Mouse (Mus musculus): ENCODE measurements around the gene Krtap1-5. TPM values are rescaled to one million over a fixed set of nuclear protein-coding genes. Genes with fewer than 3 reads are reported as not detected.

The Krtap1-5 gene
- polyA plus RNA-seq, 1 experiment from 2014 or later: not detected

DNA sequence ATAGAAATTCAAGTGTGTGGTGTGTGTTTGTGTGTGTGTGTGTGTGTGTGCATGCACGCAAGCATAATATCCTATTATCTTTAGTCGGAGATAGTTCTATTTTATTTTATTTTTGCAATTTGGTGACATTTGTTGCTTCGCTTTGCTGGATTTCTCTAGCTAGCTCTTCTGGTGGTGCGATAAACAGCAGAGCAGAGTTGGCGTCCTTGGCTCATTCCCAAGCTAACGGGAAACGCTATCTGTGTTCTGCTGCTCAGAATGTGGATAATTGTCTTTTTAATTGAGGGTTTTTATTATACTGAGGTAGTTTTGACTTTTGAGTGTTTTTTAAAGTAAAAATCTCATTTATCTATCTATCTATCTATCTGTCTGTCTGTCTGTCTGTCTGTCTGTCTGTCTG lies 4.3 kb upstream of the Krtap1-5 start:
- Histone ChIP-seq H3K9ac (ENCODE audit: low read length) (no peak overlapping the region), H3K27ac (ENCODE audit: low read length) (no peak overlapping the region), H3K4me3 (ENCODE audit: low read length) (no peak overlapping the region), H3K27me3 (ENCODE audit: control insufficient read depth, insufficient read depth, low read depth, low read length) (no peaks in the 10 kb centered on the region), H3K4me2 (ENCODE audit: low read depth, low read length) (no peak overlapping the region), H3K36me3 (ENCODE audit: control insufficient read depth, insufficient read depth, low read length) (no peaks in the 10 kb centered on the region), H3K9me3 (ENCODE audit: control insufficient read depth, low read length) (no peaks in the 10 kb centered on the region), H3K4me1 (replicated peaks; ENCODE audit: control insufficient read depth, insufficient read depth, low read length) (no peaks in the 10 kb centered on the region)
- 71% methylated on average over 7 of the region's 7 CpGs for WGBS
- ATAC-seq (ENCODE audit: low read depth): no peak

- ATAC-seq (ENCODE audit: low read depth): no peak
- 79% methylated on average over 5 of the region's 5 CpGs for WGBS
These were observed 2.5 kb upstream of the Krtap1-5 start, which contains the start of gene Krtap1-4 for GRCm38 (mm10) chr11:99583245-99583704. TSS of gene Krtap1-4 (minus strand) at chr11:99583654.

DNA sequence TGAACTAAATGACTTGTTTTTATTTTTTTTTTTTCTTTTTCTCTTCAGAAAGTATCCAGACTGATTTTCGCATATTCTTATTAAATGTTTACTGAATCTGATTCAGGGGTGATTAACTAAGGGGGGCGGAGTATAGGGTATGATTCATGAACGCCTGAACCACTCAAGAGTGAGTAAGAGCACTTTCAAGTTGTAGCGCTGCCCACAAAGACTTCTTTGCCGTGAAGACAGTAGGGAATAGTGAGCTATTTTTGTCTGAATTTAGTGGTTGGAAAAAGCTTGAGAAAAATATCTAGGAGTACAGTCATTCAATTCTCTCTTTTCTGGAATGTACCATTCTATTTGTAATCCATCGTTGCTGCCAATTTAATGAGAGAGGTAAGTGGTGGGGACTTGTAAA lies 748 bp upstream of the Krtap1-5 start:
- Histone ChIP-seq H3K27me3 (ENCODE audit: control insufficient read depth, insufficient read depth, low read depth, low read length) (no peaks in the 10 kb centered on the region), H3K4me2 (ENCODE audit: low read depth, low read length) (no peak overlapping the region), H3K9ac (ENCODE audit: low read length) (no peak overlapping the region), H3K4me1 (replicated peaks; ENCODE audit: control insufficient read depth, insufficient read depth, low read length) (no peaks in the 10 kb centered on the region), H3K9me3 (ENCODE audit: control insufficient read depth, low read length) (no peaks in the 10 kb centered on the region), H3K36me3 (ENCODE audit: control insufficient read depth, insufficient read depth, low read length) (no peaks in the 10 kb centered on the region), H3K27ac (ENCODE audit: low read length) (no peak overlapping the region), H3K4me3 (ENCODE audit: low read length) (no peak overlapping the region)
- WGBS: 53% methylated on average over 6 of the region's 6 CpGs
- no peak for ATAC-seq (ENCODE audit: low read depth)

More at GRCm38 (mm10) chr11:99583245-99583704, 2.5 kb upstream of the Krtap1-5 start, which contains the start of gene Krtap1-4:
- Histone ChIP-seq H3K36me3 (ENCODE audit: control insufficient read depth, insufficient read depth, low read length) (no peaks in the 10 kb centered on the region), H3K27me3 (ENCODE audit: control insufficient read depth, insufficient read depth, low read depth, low read length) (no peaks in the 10 kb centered on the region), H3K27ac (ENCODE audit: low read length) (no peak within 1 kb of the TSS), H3K9ac (ENCODE audit: low read length) (no peak within 1 kb of the TSS), H3K4me3 (ENCODE audit: low read length) (no peak within 1 kb of the TSS), H3K9me3 (ENCODE audit: control insufficient read depth, low read length) (no peaks in the 10 kb centered on the region), H3K4me2 (ENCODE audit: low read depth, low read length) (no peak within 1 kb of the TSS), H3K4me1 (replicated peaks; ENCODE audit: control insufficient read depth, insufficient read depth, low read length) (no peaks in the 10 kb centered on the region)

DNA sequence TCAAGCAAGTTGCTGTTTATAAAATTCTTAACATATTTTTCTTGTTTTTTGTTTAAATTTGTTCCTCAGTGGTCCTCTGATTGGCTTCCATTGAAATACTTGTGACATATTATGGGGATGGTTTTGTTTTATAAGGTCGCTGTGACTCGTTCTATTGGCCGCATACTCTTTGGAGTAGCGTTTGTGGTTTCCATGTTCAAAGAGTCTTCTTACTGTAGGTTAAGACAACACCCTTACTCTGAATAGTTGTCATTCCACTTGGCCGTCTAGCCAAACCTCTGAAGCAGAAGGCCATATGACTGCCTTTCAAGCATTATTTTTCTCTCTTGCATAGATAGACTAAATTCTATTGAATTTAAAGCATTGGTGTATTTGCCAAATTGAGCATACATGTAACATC lies 235 bp upstream of the Krtap1-5 start:
- WGBS: 64% methylated on average over 5 of the region's 5 CpGs
- H3K9me3 ChIP-seq (ENCODE audit: control insufficient read depth, low read length): no peaks in the 10 kb centered on the region
- ATAC-seq (ENCODE audit: low read depth): no peak

GRCm38 (mm10) chr11:99574106-99574505 lies 6.7 kb downstream of the Krtap1-5 start:
- H3K4me3 ChIP-seq (ENCODE audit: low read length): no peak overlapping the region
- WGBS: 1% methylated on average over 7 of the region's 7 CpGs

More for the DNA sequence above, 235 bp upstream of the Krtap1-5 start:
- H3K4me2 ChIP-seq (ENCODE audit: low read depth, low read length): no peak overlapping the region
- no peak overlapping the region for H3K4me3 ChIP-seq (ENCODE audit: low read length)
- H3K4me1 ChIP-seq (replicated peaks; ENCODE audit: control insufficient read depth, insufficient read depth, low read length): no peaks in the 10 kb centered on the region
- no peaks in the 10 kb centered on the region for H3K27me3 ChIP-seq (ENCODE audit: control insufficient read depth, insufficient read depth, low read depth, low read length)
- no peaks in the 10 kb centered on the region for H3K36me3 ChIP-seq (ENCODE audit: control insufficient read depth, insufficient read depth, low read length)
- no peak overlapping the region for H3K27ac ChIP-seq (ENCODE audit: low read length)
- H3K9ac ChIP-seq (ENCODE audit: low read length): no peak overlapping the region

GRCm38 (mm10) chr11:99573164-99573563 lies 7.7 kb downstream of the Krtap1-5 start:
- H3K36me3 ChIP-seq (ENCODE audit: control insufficient read depth, insufficient read depth, low read length): no peaks in the 10 kb centered on the region
- H3K4me2 ChIP-seq (ENCODE audit: low read depth, low read length): no peak overlapping the region
- H3K27me3 ChIP-seq (ENCODE audit: control insufficient read depth, insufficient read depth, low read depth, low read length): no peaks in the 10 kb centered on the region
- H3K9me3 ChIP-seq (ENCODE audit: control insufficient read depth, low read length): no peaks in the 10 kb centered on the region
- no peak overlapping the region for H3K9ac ChIP-seq (ENCODE audit: low read length)
- H3K4me3 ChIP-seq (ENCODE audit: low read length): no peak overlapping the region
- 0 out of 2 replicates have a peak, but pooled peaks cover 2% of the 10 kb centered on the region for H3K4me1 ChIP-seq (replicated peaks; ENCODE audit: control insufficient read depth, insufficient read depth, low read length)
- no peak overlapping the region for H3K27ac ChIP-seq (ENCODE audit: low read length)
- no peak for ATAC-seq (ENCODE audit: low read depth)
- 54% methylated on average over 4 of the region's 4 CpGs for WGBS

More at GRCm38 (mm10) chr11:99574106-99574505, 6.7 kb downstream of the Krtap1-5 start:
- peak overlapping the region; percentile 49; the same call in 1 of the 2 replicates for H3K9ac ChIP-seq (ENCODE audit: low read length)
- H3K4me2 ChIP-seq (ENCODE audit: low read depth, low read length): peak overlapping the region; percentile 39
- no peak overlapping the region for H3K27ac ChIP-seq (ENCODE audit: low read length)
- H3K27me3 ChIP-seq (ENCODE audit: control insufficient read depth, insufficient read depth, low read depth, low read length): no peaks in the 10 kb centered on the region
- ATAC-seq (ENCODE audit: low read depth): peak; percentile 70; the same call in 1 of the 2 replicates
- no peaks in the 10 kb centered on the region for H3K36me3 ChIP-seq (ENCODE audit: control insufficient read depth, insufficient read depth, low read length)
- H3K9me3 ChIP-seq (ENCODE audit: control insufficient read depth, low read length): no peaks in the 10 kb centered on the region
- 0 out of 2 replicates have a peak, but pooled peaks cover 2% of the 10 kb centered on the region for H3K4me1 ChIP-seq (replicated peaks; ENCODE audit: control insufficient read depth, insufficient read depth, low read length)

DNA sequence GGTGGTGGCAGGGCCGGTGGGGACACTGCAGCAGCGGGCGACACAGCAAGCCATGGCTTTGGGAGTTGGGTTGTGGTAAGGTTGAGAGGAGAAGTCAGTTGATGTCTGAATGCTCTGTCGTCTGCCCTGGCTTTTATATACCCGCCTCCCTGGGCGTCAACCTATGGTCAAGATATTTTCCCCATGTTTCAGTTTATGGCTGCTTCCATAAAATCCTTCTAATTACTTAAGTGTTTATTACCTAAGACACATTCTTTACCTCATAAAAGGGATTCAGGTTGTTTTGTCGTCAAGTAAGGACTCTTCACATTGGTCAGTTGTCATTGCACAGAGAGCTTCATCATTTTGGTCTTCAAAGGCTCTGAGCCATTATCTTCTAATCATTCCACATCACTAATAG lies 14.3 kb downstream of the Krtap1-5 start, which contains the start of gene Krtap3-1:
TSS of gene Krtap3-1 (minus strand) at position 101 of the 400 bp plus-strand sequence.
- WGBS: 91% methylated on average over 7 of the region's 7 CpGs
- Histone ChIP-seq H3K27ac (ENCODE audit: low read length) (no peak within 1 kb of the TSS), H3K4me3 (ENCODE audit: low read length) (no peak within 1 kb of the TSS), H3K27me3 (ENCODE audit: control insufficient read depth, insufficient read depth, low read depth, low read length) (no peaks in the 10 kb centered on the region), H3K4me2 (ENCODE audit: low read depth, low read length) (no peak within 1 kb of the TSS), H3K4me1 (replicated peaks; ENCODE audit: control insufficient read depth, insufficient read depth, low read length) (no peaks in the 10 kb centered on the region), H3K36me3 (ENCODE audit: control insufficient read depth, insufficient read depth, low read length) (no peaks in the 10 kb centered on the region), H3K9me3 (ENCODE audit: control insufficient read depth, low read length) (no peaks in the 10 kb centered on the region), H3K9ac (ENCODE audit: low read length) (no peak within 1 kb of the TSS)
- ATAC-seq (ENCODE audit: low read depth): no peak

GRCm38 (mm10) chr11:99562580-99562979 lies 18.2 kb downstream of the Krtap1-5 start:
- H3K4me1 ChIP-seq (replicated peaks; ENCODE audit: control insufficient read depth, insufficient read depth, low read length): no peaks in the 10 kb centered on the region
- no peak overlapping the region for H3K4me3 ChIP-seq (ENCODE audit: low read length)
- no peaks in the 10 kb centered on the region for H3K9me3 ChIP-seq (ENCODE audit: control insufficient read depth, low read length)
- ATAC-seq (ENCODE audit: low read depth): no peak
- WGBS: 73% methylated on average over 6 of the region's 6 CpGs
- no peaks in the 10 kb centered on the region for H3K27me3 ChIP-seq (ENCODE audit: control insufficient read depth, insufficient read depth, low read depth, low read length)
- H3K27ac ChIP-seq (ENCODE audit: low read length): no peak overlapping the region
- H3K4me2 ChIP-seq (ENCODE audit: low read depth, low read length): no peak overlapping the region
- no peaks in the 10 kb centered on the region for H3K36me3 ChIP-seq (ENCODE audit: control insufficient read depth, insufficient read depth, low read length)
- H3K9ac ChIP-seq (ENCODE audit: low read length): no peak overlapping the region

DNA sequence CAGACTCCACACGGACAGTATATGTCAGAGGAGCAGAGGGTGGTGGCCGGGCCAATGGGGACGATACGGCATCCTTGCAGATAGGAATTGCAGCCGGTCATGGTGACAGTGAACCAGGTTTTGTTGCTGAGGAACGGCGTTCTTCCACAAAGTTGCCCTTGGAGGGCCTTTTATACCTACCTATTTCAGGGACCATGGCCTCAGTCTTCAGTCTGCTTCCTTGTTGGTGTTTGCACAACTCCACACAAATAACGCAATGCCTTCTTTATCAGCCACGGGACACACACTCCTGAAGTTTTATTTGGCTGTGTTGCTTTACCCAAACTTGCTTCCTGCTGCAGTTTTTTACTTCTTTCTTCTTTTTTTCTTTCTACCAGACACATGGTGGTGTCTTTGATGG lies 21.4 kb downstream of the Krtap1-5 start, which contains the start of gene Gm11939:
TSS of gene Gm11939 (minus strand) at position 101 of the 400 bp plus-strand sequence.
- H3K36me3 ChIP-seq (ENCODE audit: control insufficient read depth, insufficient read depth, low read length): no peaks in the 10 kb centered on the region
- no peak within 1 kb of the TSS for H3K4me2 ChIP-seq (ENCODE audit: low read depth, low read length)
- H3K4me1 ChIP-seq (replicated peaks; ENCODE audit: control insufficient read depth, insufficient read depth, low read length): no peaks in the 10 kb centered on the region
- no peaks in the 10 kb centered on the region for H3K9me3 ChIP-seq (ENCODE audit: control insufficient read depth, low read length)
- H3K9ac ChIP-seq (ENCODE audit: low read length): no peak within 1 kb of the TSS
- H3K27me3 ChIP-seq (ENCODE audit: control insufficient read depth, insufficient read depth, low read depth, low read length): no peaks in the 10 kb centered on the region
- 82% methylated on average over 9 of the region's 9 CpGs for WGBS
- H3K4me3 ChIP-seq (ENCODE audit: low read length): no peak within 1 kb of the TSS
- no peak for ATAC-seq (ENCODE audit: low read depth)
- no peak within 1 kb of the TSS for H3K27ac ChIP-seq (ENCODE audit: low read length)
